Mouse (Mus musculus) gonadal fat pad, adult 2 months (tissue): Measurements from ENCODE around the gene Slc6a11. TPM values are rescaled to one million over a fixed set of nuclear protein-coding genes. Genes with fewer than 3 reads are reported as not detected.

Experiments
- DNase-seq: peaks from one replicate; pipeline ENCODE4 v3.0.0-alpha.2; 2012; ENCODE audit warnings: low read depth
- polyA plus RNA-seq: library from polyadenylated mRNA; depleted of rRNA; stranded (reverse); fragments of >200 nt; gene quantifications from 2 replicates; pipeline ENCODE4 v1.2.3, GENCODE M21; 2012

The Slc6a11 gene
- polyA plus RNA-seq, 1 experiment: not detected

DNA sequence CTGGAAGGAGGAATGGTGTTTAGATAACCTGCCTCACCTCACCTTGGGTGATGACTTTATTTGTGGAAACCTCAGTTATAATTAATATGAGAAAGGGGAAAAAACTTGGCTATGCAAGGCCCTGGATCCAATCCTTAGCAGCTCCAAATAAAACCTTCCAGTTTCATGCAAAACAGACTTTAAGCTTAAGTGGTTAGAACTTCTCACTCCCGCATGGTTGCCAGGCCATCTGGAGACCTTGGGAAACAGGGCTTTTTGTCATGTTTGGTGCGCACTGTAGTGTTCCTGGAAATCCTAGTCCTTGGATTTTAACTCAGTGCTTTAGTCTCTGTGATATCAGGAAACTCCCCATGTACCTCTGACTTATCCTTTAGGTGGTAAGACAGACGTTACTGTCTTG lies 47.1 kb downstream of the Slc6a11 start:
- no peak for DNase-seq

DNA sequence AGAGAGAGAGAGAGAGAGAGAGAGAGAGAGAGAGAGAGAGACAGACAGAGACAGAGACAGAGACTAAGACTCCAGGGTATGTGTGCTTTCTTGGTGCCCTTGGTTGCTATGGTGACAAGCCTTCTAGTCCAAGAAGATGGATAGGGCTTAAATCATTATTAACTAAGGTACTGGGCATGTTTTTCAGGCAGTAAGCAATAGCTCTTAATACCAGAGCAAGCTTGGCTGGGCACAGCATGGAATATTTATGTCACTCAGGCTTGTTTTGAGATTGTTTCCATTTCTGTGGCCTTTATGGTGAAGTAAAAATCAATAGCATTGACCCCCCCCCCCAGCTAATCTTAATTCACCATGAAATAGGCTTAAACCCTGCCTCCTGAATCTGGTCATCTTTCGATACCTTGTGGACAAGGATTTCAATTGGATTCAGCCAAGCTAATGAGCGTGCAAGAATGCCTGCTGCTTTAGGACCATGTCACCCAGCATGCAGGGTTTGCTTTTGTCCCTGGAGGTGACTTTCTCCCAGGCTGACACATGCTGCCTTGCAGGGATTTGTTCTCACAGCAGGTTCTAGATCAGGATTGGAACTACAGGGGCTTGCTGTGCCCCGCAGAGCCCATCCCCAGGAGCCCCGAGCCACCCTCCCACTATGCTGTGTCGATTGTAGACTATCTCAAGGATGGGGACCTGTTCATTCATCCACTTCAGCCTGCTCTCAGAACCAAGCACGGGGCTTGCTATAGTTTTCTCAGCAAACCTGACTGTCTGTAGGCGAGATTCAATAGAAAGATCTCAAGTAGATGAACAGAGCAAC lies 51.5 kb downstream of the Slc6a11 start:
- DNase-seq: no peak

DNA sequence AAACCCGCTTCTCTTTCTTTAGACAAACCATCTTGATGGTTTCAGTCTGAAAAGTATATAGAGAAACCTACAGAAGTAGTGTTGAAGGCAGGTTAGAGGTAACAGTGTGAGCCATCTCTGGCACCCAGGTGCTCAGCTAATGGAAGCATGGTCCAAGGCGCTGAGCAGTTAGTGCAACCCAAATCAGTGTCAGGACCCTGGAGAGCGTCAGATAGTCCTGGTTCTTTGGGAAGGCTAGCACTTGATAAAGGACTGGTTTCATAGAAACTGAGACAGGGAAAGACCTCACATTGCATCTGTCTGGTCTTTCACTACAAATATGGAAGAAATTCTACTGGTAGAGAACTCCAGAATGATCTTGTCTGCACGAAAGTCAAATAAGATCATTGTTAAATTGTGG lies 56.1 kb downstream of the Slc6a11 start:
- DNase-seq: no peak

DNA sequence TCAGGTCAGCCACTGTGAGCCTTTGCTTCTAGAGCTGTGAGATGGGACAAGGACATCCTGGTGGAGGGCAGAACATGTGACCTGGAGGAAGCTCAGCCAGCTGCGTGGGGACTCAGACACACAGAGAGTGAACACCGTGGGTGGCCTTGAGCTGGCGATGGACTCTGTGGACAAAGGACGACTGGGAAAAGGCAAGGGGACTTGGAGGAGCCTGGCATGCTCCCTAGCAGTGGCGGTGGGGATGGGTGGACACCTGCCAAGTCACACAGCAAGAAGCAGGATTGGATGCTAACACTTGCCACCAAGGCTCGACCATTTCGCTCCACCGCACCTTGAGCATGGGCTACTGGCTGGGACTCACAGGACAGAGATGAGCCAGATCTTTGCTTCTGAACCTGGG lies 57.8 kb downstream of the Slc6a11 start:
- DNase-seq: no peak

DNA sequence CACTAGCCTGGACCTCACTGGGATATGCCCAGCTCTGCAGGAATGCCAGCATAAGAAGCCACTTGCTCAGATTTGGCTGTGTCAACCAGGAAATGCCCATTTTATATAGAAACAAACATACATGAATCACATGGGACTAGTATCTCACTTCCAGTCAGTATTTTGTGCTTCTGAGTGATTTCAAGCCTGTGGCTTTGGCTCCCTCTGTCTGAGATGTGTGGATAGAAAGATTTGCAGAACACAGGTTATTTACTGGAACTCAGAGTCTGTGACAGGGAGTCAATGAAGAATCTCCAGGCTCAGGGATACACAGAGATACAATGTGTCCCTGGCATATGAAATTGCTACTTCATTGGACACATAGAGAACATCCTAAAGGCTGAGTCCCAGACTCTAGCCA lies 65.0 kb downstream of the Slc6a11 start:
- DNase-seq: no peak

DNA sequence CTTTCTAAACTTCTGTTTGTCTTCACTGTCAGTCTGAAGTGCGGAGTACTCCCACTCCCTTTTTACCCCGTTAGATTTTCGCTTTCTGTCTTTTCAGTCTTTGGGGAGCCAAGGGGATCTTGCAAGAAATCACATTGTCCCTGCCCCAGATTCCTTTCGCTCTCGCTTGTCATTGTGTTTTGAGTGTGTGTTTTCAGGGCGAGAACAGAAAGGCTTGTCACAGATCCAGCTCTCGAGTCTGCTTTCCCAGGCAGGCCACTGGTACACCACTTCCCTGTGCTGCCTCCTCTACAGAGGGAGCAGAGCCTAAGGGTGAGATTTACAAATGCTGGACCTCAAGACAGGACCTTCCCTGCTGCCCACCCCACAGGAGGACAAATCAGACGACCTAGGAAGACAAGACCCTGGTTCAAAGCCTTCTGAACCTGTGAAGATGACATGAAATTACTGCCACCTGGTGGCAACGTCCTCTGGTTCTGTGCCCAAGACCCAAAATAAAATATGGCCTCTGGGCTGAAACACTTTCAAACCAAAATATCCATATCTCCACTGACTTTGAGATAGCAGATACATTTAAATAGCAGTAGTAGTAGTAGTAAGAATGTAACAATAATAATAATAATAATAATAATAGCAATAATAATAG lies 68.3 kb downstream of the Slc6a11 start:
- no peak for DNase-seq

DNA sequence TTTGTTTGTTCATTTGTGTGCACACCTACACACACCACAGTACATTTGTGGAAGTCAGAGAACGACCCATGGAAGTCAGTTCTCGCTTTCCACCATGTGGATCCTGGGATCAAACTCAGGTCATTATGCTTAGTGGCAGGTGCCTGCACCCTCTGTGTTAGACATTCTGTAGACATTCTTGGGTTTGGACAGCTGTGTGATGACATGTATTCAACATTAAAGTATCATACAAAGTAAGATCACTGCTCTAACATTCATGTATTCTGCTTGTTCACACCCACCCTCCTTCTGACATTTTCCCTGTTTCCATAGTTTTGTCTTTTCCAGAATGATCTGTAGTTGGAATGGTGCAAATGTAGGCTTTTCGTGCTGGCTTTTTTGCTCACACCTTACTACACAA lies 73.5 kb downstream of the Slc6a11 start:
- no peak for DNase-seq

DNA sequence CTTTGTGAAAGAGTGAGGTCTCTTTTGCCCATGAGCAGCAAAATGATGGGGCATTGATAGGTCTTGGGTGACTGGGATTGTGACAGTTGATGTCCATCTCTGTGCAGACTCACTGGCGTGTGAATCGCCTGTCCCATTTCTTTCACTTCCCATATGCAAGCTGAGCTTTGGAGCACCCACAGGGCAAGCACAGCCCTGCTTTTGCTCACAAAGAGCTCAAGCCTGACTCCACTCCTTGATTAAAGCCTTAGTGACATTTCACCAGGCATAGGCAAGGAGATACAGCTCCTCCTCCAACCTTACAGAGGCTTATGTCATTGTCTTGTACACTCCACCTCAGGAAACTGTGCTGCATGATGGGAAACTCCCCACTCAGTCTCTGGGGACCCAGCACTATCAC lies 77.3 kb downstream of the Slc6a11 start:
- DNase-seq: no peak

DNA sequence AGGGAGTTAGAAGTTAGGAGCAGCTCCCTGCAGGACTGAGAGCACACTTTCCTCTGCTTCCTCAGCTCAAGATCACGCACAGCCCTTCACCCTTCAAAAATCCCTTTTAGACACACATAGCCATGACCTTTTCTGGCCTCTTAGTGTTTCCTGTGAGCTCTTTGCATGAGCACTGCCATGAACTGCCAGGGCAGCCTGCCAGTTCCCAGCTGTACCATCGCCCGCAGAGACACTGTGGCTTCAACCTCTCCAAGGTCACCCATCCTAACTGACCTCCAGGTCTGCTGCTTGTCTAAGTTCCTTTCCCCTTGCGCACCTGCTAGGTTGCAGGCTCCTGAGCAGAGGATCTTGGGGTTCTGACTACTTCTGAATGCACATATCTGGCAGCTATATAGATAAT lies 83.4 kb downstream of the Slc6a11 start:
- DNase-seq: no peak

DNA sequence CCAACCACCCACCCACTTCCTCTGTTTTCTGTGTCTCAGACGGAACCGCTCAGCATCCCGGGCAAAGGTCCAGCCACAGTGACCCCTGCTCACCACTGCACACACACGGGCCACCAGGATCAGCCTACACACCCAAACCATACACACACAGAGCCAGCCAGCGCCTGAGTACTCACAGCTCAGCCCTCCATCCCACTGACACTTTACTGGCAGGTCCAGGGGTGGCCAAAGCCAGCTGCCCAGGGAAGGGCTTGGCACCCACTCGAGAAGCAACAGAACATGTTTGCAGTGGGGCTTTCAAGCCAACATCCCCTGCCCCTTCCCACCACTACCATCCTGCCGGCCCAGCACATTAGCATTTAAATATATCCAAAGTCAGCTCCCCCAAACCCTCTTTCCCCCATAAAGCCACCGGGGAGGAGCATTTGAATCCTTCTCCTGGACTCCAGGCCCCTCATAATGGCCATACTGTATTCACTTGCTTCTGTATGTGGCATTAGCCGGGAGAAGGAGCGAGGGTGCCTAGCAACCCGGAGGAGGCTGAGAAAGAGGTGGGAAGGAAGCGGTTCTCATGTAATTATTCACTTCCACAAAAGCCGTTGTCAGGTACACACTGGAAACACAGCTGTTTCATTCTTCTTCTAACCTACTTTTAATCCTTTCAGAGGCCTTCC lies 85.8 kb downstream of the Slc6a11 start:
- DNase-seq: no peak

DNA sequence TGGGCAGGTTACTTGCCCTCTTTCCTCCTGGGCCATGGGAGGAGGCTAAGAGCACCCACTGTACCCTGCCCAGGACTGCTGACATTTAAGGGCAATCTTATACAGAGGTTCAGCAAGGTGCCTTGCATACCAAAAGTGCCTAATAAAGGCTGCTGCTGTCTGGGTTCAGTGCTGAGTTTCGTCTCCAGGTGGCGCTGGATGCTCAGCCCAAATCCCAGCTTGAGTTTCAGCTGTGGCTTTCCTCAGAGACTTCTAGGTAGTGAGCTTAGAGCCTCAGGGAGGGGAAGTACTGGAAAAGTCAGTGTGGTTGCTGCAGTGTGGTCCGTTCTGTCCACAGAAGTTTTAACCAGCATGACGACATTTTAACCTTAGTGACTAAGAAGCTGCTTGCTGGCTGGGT lies 93.4 kb downstream of the Slc6a11 start:
- no peak for DNase-seq

DNA sequence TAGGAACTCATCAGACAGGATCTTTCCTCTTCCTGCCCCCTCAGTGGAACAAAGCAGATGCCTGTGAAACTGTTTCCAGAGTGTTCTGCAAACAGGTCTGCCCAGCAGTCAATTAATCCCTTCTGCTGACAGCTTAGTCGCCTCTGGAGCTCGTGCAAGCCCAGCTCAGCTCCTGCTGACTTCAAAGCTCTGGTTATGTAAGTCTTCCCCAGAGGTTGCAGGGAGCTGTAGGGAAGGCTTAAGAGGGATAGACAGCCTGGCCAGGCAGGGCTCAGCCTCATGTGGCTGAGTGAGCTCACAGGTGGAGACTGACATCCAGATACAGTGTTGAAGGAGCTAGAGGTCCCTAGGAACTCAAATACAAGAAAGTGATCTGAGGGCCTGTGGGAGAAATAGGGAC lies 96.3 kb downstream of the Slc6a11 start:
- DNase-seq: peak; percentile 12

DNA sequence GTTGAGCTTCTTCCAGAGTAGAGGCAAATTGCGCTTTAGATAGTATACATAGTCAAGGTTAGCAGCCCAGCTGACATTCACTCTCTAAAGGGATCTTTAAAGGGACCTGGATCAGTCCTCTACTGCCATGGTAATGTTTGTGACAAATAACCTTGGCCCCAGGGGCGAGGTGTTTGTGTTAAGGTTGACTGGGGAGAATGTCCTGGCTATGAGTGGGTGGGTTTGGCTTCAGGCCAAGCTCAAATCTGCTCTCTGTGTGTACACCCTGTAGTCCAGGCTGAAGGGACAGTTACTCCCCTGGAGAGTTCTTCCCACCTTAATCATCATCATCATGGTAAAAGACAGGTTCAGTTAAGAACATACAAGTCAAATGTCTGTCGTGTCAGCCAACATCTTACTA lies 97.2 kb downstream of the Slc6a11 start:
- no peak for DNase-seq

DNA sequence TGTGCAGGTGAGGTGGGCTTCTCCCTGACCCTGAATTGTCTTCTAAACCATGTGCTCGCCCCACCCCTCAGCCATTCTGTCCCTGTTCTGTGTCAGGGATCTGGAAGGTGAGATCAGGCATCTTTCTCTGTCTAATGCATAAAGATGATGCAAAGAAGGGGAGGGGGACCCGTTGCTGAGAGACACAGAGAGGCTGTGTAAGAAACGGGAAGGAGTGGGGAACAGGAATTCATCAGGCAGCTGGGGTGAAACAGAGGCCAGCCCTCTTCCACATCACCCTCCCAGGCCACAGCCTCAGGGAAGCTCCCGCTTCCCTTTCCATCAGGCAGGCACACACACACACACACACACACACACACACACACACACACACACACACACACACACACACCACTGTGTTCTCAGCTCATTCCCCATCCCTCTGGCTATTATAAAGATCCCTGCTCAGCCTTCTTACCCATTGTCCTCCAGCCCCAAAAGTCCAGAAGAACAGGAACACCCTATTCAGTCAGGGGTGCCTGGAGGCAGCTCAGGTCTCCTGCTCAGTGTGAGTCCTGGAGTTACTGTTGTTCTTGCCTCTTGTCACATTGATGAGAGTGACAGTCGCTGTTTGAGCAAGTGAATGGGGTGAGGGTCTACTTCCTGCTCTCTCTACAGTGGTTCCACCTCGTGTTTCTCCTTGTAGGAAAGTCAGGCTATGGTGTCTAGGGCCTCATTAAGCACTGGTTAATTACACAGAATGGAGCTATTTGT lies 108.0 kb downstream of the Slc6a11 start:
- DNase-seq: no peak

DNA sequence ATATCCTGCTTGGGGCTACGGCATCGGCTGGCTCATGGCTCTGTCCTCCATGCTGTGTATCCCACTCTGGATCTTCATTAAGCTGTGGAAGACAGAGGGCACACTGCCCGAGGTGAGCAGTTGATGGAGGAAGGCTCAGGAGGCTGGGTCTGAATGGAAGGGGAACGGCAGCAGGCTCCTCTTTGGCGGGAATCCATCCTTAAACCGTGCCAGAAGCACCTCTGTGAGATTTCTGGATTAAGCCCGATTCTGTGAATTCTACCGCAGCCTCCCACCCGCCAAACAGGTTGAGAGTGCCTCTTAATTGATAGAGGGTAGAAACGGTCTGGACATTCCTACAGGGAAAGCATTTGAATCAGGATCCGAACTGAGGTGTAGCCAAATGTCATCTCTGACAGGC lies 114.6 kb downstream of the Slc6a11 start:
- DNase-seq: no peak

DNA sequence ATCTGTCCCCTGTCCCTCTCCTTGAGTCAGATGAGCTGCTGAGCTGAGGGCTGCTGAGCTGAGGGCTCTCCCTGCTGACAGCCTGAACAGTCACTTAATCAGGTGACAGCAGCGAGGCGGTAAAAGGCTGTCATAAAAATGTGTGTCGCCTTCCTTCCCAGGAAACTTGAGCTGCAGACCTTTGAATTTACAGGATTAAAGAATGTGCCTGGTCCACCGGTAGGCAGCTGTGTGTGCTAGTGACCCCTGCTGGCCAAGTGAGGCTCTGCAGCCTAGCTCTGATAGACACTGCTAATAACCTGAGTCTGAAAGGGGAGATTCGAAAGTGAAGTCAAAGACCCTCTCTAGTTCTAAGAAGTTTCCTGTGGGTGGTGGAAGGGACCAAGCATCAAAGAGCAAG lies 119.3 kb downstream of the Slc6a11 start:
- no peak for DNase-seq

DNA sequence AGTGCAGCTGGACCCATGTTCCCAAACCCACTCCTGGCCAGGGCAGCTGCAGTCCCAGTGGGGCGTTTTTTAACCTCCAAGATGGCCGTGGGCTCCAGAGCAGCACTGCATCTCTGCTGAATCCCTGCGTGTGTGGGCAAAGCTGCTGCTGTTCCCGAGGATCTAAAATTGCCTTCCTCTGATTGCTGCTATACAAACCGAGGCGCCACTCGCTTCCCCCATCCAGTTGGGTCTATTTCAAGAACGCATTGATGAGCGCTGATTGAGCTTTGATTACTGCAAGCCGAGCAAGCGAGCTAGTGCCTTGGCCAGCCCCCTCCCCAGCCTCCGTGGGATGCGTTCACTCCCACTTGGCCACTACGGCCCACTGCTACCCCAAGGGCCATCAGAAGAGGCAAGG lies 123.9 kb downstream of the Slc6a11 start:
- DNase-seq: no peak

DNA sequence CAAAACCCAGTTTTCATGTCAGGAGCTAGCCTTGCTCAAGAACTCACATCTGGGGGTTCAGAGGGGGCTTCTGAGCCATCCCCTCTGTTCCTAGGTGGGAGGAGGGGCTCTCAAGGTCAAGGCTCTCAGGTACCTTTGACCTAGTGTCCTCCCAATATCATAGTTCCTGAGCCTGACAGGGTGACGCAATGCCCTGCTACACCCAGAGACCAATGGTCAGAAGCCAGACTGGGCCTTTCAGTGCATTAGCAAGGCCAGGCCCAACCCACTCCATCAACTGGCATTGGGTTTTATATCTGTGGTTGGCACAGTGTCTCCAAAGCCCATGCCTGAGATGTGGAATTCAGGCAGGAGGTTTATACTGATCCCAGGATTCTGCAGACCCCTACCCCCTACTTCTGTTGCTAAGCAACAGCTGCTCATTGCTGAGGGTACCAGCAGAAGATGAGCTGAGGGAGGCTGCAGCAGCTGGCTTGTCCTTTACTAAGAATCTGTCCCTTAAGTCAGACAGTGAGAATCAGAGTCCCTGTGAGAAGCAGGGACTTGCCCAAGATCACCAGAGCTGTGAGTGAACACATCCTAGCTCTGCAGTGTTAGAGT lies 126.8 kb downstream of the Slc6a11 start:
- DNase-seq: no peak

DNA sequence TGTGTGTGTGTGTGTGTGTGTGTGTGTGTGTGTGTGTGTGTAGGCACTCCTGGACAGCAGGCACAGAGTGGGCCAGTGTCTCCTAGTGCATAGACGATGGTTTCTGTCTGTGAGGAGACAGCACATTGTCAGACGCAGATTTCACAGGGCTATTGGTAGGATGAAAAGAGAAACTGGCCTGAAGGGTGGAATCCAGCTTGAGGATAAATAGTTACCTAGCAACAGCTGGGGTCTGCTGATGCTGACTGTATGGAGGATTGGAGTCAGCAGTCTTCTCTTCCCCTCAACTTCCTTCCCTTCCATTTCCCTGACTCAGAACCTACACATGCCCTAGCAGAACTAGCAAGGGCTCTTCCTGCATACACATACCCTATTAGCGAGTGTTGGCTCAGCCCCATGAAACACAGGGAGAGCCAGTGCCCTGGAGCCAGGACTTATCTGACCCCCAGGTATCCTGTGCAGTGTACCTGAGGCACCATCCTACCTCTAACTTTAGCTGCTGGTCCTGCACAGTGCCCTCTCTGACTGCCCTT lies 127.7 kb downstream of the Slc6a11 start:
- DNase-seq: no peak

DNA sequence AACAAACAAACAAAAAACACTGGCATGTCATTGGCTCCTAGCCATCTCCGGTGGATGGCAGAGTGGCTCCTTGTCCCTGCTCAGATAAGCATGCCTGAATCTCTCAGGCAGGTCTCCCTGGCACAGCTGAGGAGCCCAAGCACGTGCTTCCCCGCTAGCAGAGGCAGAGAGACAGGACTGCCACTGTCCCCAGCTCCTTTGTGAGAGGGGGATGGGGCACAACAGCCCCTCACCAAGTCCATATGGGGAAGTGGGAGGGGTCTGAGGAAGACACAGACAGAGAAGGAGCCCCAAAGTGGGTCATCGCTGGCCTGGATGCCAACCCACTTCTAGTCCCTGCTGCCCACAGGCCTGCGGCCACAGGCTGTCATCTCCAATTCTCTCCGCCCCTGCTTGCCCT lies 130.6 kb downstream of the Slc6a11 start:
- DNase-seq: no peak

DNA sequence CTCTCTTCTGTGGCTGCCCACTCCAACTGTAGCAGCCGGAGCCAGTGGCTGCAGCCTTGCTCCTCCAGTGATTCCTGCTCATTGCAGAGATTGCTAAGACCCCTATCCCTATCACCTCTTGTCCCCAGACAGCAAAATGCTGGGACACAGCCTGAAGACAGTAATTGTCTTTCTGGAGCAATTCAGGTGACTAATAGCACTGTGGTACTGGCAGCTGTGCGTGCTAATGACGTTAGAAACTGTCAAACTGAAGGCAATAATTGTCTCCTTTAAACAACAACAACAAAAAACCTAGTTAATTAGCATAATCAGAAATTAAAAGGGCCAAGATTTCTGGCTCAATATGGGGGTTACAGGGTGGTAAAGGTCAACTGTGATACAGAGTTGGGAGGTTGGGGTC lies 133.0 kb downstream of the Slc6a11 start:
- DNase-seq: no peak

DNA sequence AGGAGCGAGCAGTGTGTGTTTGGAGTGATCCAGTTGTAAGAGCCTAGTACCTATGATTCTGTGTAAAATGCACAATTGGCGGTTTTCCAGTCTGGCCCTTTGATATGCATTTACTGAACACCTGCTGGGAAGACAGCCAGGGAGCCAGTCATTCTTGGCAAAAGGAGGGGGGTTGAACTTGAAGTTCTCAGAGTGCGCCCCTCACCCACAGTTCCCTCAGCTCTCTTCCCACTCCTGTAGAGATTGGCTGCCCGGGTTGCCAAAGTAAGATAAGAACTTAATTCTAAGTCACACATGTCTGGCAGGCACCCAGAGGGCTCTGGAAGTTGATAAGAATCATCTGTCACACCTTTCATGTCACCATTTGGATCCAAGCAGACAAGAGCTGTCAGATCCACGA lies 133.4 kb downstream of the Slc6a11 start:
- DNase-seq: no peak
